Mouse (Mus musculus): ENCODE measurements at regions not wholly inside any gene's neighbourhood (a gene's known extent, or its start where the extent isn't known, plus 50 kb on each side); places are given as distances from the start of the nearest gene placed in this dataset.

DNA sequence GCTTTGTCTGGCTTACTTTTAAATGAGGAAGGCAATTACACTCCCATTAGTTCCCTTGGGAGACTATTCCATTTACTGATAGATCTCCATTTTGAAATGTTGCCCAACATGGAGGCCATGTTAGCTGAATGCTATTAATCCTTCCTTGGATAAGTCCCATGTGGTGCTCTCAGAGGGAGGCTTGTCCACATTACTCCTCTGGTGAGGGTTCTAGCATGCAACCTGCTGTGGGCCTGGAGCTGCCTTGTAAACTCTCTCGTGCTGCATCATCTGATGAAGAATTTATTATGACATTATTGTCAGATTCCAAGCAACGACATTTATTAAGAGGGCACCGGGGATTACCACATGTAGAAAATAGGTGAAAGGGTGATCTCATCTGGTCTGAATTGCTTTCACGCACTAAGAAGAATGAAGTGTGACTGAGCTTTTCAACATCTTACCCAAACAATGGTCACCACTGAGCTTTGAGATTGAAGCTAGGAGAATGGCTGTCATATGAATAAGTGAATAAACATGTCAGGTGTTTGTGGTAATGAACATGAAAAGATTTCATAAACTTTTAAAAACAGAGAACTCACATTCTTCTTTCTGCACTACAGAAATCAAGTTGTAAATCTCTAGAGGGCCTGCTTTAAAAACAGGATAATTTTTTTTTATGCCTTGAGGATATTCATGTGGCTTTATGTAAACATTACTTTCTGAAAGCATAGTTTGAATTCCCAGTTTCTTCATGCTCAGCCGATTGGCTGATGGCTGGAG, 495.3 kb downstream of the Ttll7 start:
- TF ChIP-seq CTCF (IDR thresholded peaks at IDR 0.05) (no peak), EP300 (IDR thresholded peaks at IDR 0.05) (no peak)
